8 mouse cellular contexts compared by ENCODE assay signal in genomic region chr13:12257391-12258380, GRCm38 (mm10). TPM values are rescaled to one million over a fixed set of nuclear protein-coding genes. Genes with fewer than 3 reads are reported as not detected.
A peak's percentile ranks its signal among the peaks of the same experiment; 100 is the strongest.
DNase-seq lines count a peak whose midpoint lies in the region; ATAC-seq lines count a peak whose summit lies in the region.

Gene Mtr, minus strand, starts transcription at chr13:12258113.

- peak; percentile 100 for ATAC-seq in forebrain, embryonic 14.5 days
- peak; percentile 100 for ATAC-seq in neural tube, embryonic 15.5 days (ENCODE audit: low FRiP score)

- H3K4me1 ChIP-seq in forebrain, embryonic 14.5 days (ENCODE audit: control insufficient read depth, insufficient read depth, low read length), result peaks cover 9% of the 10 kb centered on the region
- H3K4me1 ChIP-seq in neural tube, embryonic 15.5 days, result peaks cover 21% of the 10 kb centered on the region

- H3K9ac ChIP-seq in forebrain, embryonic 14.5 days (ENCODE audit: low read length), result peak within 1 kb of the TSS; percentile 78
- H3K9ac ChIP-seq in neural tube, embryonic 15.5 days (replicated peaks), result peak within 1 kb of the TSS; percentile 73

- H3K27ac ChIP-seq in forebrain, embryonic 14.5 days (ENCODE audit: low read depth, low read length), result peak within 1 kb of the TSS; percentile 83
- peak within 1 kb of the TSS; percentile 86 for H3K27ac ChIP-seq in neural tube, embryonic 15.5 days (replicated peaks)

- H3K9me3 ChIP-seq in forebrain, embryonic 14.5 days (replicated peaks; ENCODE audit: control insufficient read depth, low read length), result no peaks in the 10 kb centered on the region
- no peaks in the 10 kb centered on the region; the same call in 1 of the 2 replicates for H3K9me3 ChIP-seq in neural tube, embryonic 15.5 days (replicated peaks)

- 0 out of 2 replicates have a peak, but pooled peaks cover 4% of the 10 kb centered on the region for H3K36me3 ChIP-seq in forebrain, embryonic 14.5 days (ENCODE audit: control insufficient read depth, insufficient read depth, low read length)
- H3K36me3 ChIP-seq in neural tube, embryonic 15.5 days, result no peaks in the 10 kb centered on the region; the same call in 1 of the 2 replicates

- H3K4me3 ChIP-seq in forebrain, embryonic 14.5 days (ENCODE audit: low read depth, low read length), result peak within 1 kb of the TSS; percentile 71
- peak within 1 kb of the TSS; percentile 78 for H3K4me3 ChIP-seq in neural tube, embryonic 15.5 days (replicated peaks)

- H3K27me3 ChIP-seq in forebrain, embryonic 14.5 days (replicated peaks; ENCODE audit: control insufficient read depth, insufficient read depth, low read length), result no peaks in the 10 kb centered on the region
- no peaks in the 10 kb centered on the region for H3K27me3 ChIP-seq in neural tube, embryonic 15.5 days (replicated peaks)

- DNase-seq in ES-CJ7 (ENCODE audit: low read depth, low spot score), result peak; percentile 95
- peak; percentile 93 for DNase-seq in cerebellum, adult 11 months
- DNase-seq in forebrain, embryonic 14.5 days (ENCODE audit: low spot score), result peak; percentile 99
- DNase-seq in heart, postnatal 14 days, result peak; percentile 93 to 94
- peak; percentile 96 for DNase-seq in layer of hippocampus, adult 11-12 months (ENCODE audit: low spot score)
- peak; percentile 96 to 97 for DNase-seq in lung, adult 18-20 months
- peak; percentile 98 for DNase-seq in testis, postnatal 14 days (ENCODE audit: low spot score)

- under 1% methylated on average over 69 of the region's 69 CpGs for WGBS in forebrain, embryonic 14.5 days
- WGBS in neural tube, embryonic 15.5 days, result under 1% methylated on average over 69 of the region's 69 CpGs

- intact Hi-C loops in heart, postnatal 14 days (cut with DNase I), result loop anchor here (5.0 to 10.0 kb wide), 3 partner anchors 45 to 307 kb away; partner anchors contain the start of genes Ero1lb and Heatr1

- peak within 1 kb of the TSS; percentile 74 for H3K4me2 ChIP-seq in forebrain, embryonic 14.5 days (ENCODE audit: low read length)
- peak within 1 kb of the TSS; percentile 76 for H3K4me2 ChIP-seq in neural tube, embryonic 15.5 days

RNA-seq across cellular contexts. Expression of gene Mtr, which starts in this region (rescaled TPM):
- 7.4 TPM in 2 replicates for polyA plus RNA-seq in forebrain, embryonic 14.5 days (2014; fragmentation: Nextera tagmentation; extraction: Ambion mirVana)
- 10 to 100 TPM; 56.9 to 59.5 TPM for total RNA-seq in heart, postnatal 14 days (2021)
- polyA plus RNA-seq in neural tube, embryonic 15.5 days (2015; fragmentation: Nextera tagmentation; extraction: Ambion mirVana), result 3.9 and 6.0 TPM in 2 replicates

Comparison
In these comparisons a context has a peak if more than half of its experiments do, and no peak if none do; other contexts are left out.
1. Peak in every context shown above with its lines: DNase-seq, ATAC-seq, H3K4me3 ChIP-seq and H3K27ac ChIP-seq.